Comparison of ENCODE assay signal across 23 mouse cellular contexts in the genomic region with DNA sequence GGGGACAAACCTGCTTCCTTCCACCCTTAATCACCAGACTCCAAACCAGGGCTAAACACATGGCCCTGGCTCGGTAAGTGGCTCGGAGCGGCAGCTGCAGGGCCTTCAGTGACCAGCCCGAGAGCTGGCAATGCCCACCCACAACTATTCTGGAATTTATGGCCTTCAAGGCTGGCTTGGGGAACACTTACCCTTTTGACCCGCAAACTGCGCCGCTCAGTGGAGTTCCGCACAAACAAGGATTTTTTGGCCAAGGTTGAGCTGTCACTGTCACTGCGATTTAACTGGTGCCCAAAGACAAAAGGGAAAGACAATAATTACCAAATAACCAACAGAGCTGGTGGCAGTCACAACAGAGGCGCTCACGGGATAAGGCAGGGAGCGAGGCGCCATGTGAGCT. TPM values are rescaled to one million over a fixed set of nuclear protein-coding genes. Genes with fewer than 3 reads are reported as not detected.
DNase-seq lines count a peak whose midpoint lies in the region; ATAC-seq lines count a peak whose summit lies in the region.
"Had no signal": no experiment of that assay in that cellular context is flagged by ENCODE, and none has a peak within 500 bp of the region (broad histone marks: within the 10 kb centered on the region; RNA-seq: fewer than 3 reads in every experiment).

No protein-coding gene starts in this region.

- DNase-seq in kidney, postnatal 14 days, result no peak
- peak; percentile 72 for DNase-seq in adrenal gland, postnatal 14 days
- DNase-seq in embryo, embryonic 9.5 days (ENCODE audit: extremely low spot score), result peak; percentile 15
- DNase-seq in retina, embryonic 14.5 days (ENCODE audit: low spot score), result peak; percentile 63
- DNase-seq in liver, result no peak
- DNase-seq in frontal cortex, postnatal 36 days (ENCODE audit: low spot score in 2 of 2), result no peak
- DNase-seq: cerebellum, adult 9-10 months; heart, adult 18-20 months; layer of hippocampus, postnatal 36 days; liver, embryonic 13.5 days; midbrain, embryonic 14.5 days; spleen, adult 18-20 months; thymus, adult 2 months had no signal

- no peak overlapping the region for H3K27ac ChIP-seq in kidney, embryonic 14.5 days (ENCODE audit: low read depth, low read length)
- H3K27ac ChIP-seq: hindbrain, embryonic 12.5 days; liver, embryonic 13.5 days; lung, embryonic 15.5 days; macrophage; stomach, embryonic 15.5 days had no signal

- H3K9ac ChIP-seq in kidney, embryonic 14.5 days (ENCODE audit: low read depth, low read length), result no peak overlapping the region
- H3K9ac ChIP-seq: hindbrain, embryonic 12.5 days; liver, embryonic 13.5 days; lung, embryonic 15.5 days; stomach, embryonic 15.5 days had no signal

- no peak overlapping the region for H3K4me3 ChIP-seq in kidney, embryonic 14.5 days (ENCODE audit: low read length)
- H3K4me3 ChIP-seq: hindbrain, embryonic 12.5 days; liver, embryonic 13.5 days; lung, embryonic 15.5 days; stomach, embryonic 15.5 days had no signal

- peak; percentile 49 for ATAC-seq in kidney, embryonic 14.5 days (ENCODE audit: low FRiP score, low TSS enrichment)
- ATAC-seq: forebrain, embryonic 14.5 days had no signal

- no peak overlapping the region for H3K4me2 ChIP-seq in kidney, embryonic 14.5 days (replicated peaks; ENCODE audit: low read depth, low read length)
- H3K4me2 ChIP-seq: hindbrain, embryonic 12.5 days; liver, embryonic 13.5 days; lung, embryonic 15.5 days; stomach, embryonic 15.5 days had no signal

- no peaks in the 10 kb centered on the region for H3K27me3 ChIP-seq in kidney, embryonic 14.5 days (ENCODE audit: control insufficient read depth, insufficient read depth, low read length)
- H3K27me3 ChIP-seq: hindbrain, embryonic 12.5 days; liver, embryonic 13.5 days; lung, embryonic 15.5 days; stomach, embryonic 15.5 days had no signal

- WGBS in kidney, embryonic 14.5 days, result 39% methylated on average over 13 of the region's 13 CpGs

- H3K9me3 ChIP-seq in kidney, embryonic 14.5 days (ENCODE audit: control insufficient read depth, low read length), result no peaks in the 10 kb centered on the region
- H3K9me3 ChIP-seq: hindbrain, embryonic 12.5 days; liver, embryonic 13.5 days; lung, embryonic 15.5 days; stomach, embryonic 15.5 days had no signal

- no peaks in the 10 kb centered on the region for H3K4me1 ChIP-seq in kidney, embryonic 14.5 days (ENCODE audit: control insufficient read depth, insufficient read depth, low read length)
- H3K4me1 ChIP-seq: hindbrain, embryonic 12.5 days; liver, embryonic 13.5 days; lung, embryonic 15.5 days; stomach, embryonic 15.5 days had no signal

- H3K36me3 ChIP-seq in kidney, embryonic 14.5 days (ENCODE audit: control insufficient read depth, insufficient read depth, low read length), result peaks cover 66% of the 10 kb centered on the region

RNA-seq across cellular contexts. Expression of gene Cldn22, which starts 21.7 kb away (rescaled TPM):
- polyA plus RNA-seq in kidney, embryonic 14.5 days (2014; fragmentation: Nextera tagmentation; extraction: Ambion mirVana), result not detected in 2 replicates
- 0.53 and 0.59 TPM in 2 replicates for total RNA-seq in adrenal gland, postnatal 14 days (2021)
- polyA plus RNA-seq: forebrain, embryonic 14.5 days; heart, postnatal 0 days; hindbrain, embryonic 12.5 days; intestine, embryonic 14.5 days; liver, embryonic 13.5 days; lung, embryonic 15.5 days; macrophage; midbrain, embryonic 14.5 days; stomach, embryonic 15.5 days had no signal

RNA-seq across cellular contexts. Expression of gene Cldn24, which starts 24.0 kb away (rescaled TPM):
- not detected in 2 replicates for polyA plus RNA-seq in kidney, embryonic 14.5 days (2014; fragmentation: Nextera tagmentation; extraction: Ambion mirVana)
- not detected in 2 replicates for total RNA-seq in adrenal gland, postnatal 14 days (2021)
- total RNA-seq: gastrocnemius, adult 18-20 months; heart, adult 18-20 months; layer of hippocampus, postnatal 36 days had no signal
- polyA plus RNA-seq: cortical plate, adult 2 months; forebrain, embryonic 14.5 days; heart, postnatal 0 days; intestine, embryonic 14.5 days; liver, embryonic 13.5 days; lung, embryonic 15.5 days; macrophage; midbrain, embryonic 14.5 days; stomach, embryonic 15.5 days; thymus, adult 2 months had no signal

Comparison
In these comparisons a context has a peak if more than half of its experiments do, and no peak if none do; other contexts are left out.
1. DNase-seq: peak in adrenal gland, postnatal 14 days (single experiment), embryo, embryonic 9.5 days (single experiment) and retina, embryonic 14.5 days (single experiment); none in kidney, postnatal 14 days (single experiment), liver (single experiment) and frontal cortex, postnatal 36 days (0 of 2).